Mouse (Mus musculus): ENCODE measurements around the gene Crk. TPM values are rescaled to one million over a fixed set of nuclear protein-coding genes. Genes with fewer than 3 reads are reported as not detected.
A peak's percentile ranks its signal among the peaks of the same experiment; 100 is the strongest.

Gene Crk
- total and polyA plus RNA-seq, 3 experiments = 44.1 to 98.0 (median 61.2) TPM

DNA sequence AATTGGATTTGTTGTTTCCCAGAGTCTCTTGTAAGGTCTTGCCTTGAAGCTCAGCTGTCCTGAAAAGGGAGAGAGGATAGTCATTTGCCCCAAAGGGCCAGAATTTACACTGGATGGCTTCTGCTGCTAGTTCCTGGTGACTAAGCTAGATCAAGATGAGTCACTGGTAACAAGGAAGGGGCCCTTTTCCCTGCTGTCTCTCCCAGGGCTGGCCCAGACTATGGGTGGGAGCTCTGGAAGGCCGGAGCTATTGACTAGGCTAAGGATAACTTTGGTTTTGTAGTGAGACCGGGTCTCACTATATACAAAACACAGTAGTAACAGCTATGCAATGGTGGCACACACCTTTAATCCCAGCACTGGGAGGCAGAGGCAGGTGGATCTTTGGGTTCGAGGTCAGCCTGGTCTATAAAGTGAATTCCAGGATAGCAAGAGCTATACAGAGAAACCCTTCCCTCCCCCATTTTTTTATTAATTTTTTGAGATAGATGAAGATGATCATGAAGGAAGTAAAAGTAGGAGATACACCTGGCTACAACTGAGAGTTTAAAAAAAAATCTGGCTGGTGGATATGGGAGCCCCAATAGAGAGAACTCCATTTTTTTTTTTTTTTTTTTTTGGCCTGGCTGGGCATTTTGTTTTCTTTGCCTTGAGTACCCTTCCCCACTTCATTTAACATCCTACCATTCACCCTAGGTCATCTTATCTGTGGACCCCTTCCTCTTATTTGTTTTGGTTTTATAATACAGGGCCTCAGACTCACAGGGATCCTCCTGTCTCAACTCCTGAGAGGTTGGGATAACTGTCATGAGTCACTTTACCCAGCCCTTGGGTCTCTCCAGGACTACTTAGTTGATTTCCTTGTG, 945 bp upstream of the Crk start:
- Histone ChIP-seq H3K36me3 (replicated peaks) (peaks cover 24% of the 10 kb centered on the region), H3K27me3 (ENCODE audit: insufficient read depth, low read length) (no peaks in the 10 kb centered on the region), H3K4me1 (ENCODE audit: insufficient read depth, low read depth, low read length) (peaks cover 34% of the 10 kb centered on the region), H3K4me3 (ENCODE audit: low read depth, low read length) (peak overlapping the region; percentile 98), H3K9me3 (replicated peaks) (no peaks in the 10 kb centered on the region)
- TF ChIP-seq CTCF (IDR thresholded peaks at IDR 0.05; ENCODE audit: low read depth, low read length) (no peak), GATA2 (IDR thresholded peaks at IDR 0.05; ENCODE audit: borderline replicate concordance, low read depth, low read length) (no peak), GATA1 (IDR thresholded peaks at IDR 0.05; ENCODE audit: borderline replicate concordance, low read length) (no peak), TAL1 (conservative IDR thresholded peaks at IDR 0.05; ENCODE audit: low read depth, low read length) (no peak), POLR2AphosphoS5 (IDR thresholded peaks at IDR 0.05; ENCODE audit: insufficient replicate concordance, low read depth, low read length) (no peak)
- DNase-seq (ENCODE audit: low spot score) = no peak
- ATAC-seq (ENCODE audit: extremely low read depth, insufficient number of reproducible peaks, low FRiP score, poor library complexity, severe bottlenecking) = no peak

DNA sequence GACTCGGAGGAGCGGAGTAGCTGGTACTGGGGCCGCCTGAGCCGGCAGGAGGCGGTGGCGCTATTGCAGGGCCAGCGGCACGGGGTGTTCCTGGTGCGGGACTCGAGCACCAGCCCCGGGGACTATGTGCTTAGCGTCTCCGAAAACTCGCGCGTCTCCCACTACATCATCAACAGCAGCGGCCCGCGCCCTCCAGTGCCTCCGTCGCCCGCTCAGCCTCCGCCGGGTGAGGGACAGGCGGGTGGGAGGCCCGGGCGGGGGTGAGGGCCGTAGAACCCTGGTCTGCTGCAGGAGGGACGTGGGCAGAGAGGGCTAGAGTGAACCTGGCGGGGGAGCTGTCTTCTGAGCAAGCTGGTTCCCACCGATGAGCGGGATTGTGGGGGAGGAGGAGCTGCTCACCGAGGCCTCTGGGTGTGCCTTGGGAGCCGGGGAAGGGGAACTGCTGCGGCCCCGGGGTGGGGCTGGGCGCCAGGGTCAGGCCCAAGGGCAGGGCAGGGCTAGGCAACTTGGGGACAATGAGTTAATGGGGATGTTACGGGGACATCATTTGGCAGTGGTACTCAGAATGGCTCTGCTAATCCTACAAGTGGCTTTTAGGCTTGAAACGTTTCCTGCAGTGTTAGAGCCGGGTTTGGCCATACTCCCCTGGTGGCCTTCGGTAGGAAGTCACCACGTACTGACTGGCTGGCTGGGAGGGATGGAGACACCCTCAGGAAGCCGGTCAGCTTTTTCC, 546 bp downstream of the Crk start:
- no peak for TF ChIP-seq GATA1 (IDR thresholded peaks at IDR 0.05; ENCODE audit: borderline replicate concordance, low read length)
- peak; percentile 38; the same call in 1 of the 2 replicates for TF ChIP-seq CTCF (IDR thresholded peaks at IDR 0.05; ENCODE audit: low read depth, low read length)
- peaks cover 3% of the 10 kb centered on the region for H3K9me3 ChIP-seq (replicated peaks)
- ATAC-seq (ENCODE audit: extremely low read depth, insufficient number of reproducible peaks, low FRiP score, poor library complexity, severe bottlenecking) (no peak), DNase-seq (ENCODE audit: low spot score) (peak; percentile 71)
- peak overlapping the region; percentile 98 for H3K4me3 ChIP-seq (ENCODE audit: low read depth, low read length)
- H3K4me1 ChIP-seq (ENCODE audit: insufficient read depth, low read depth, low read length) = peaks cover 42% of the 10 kb centered on the region
- H3K36me3 ChIP-seq (replicated peaks) = peaks cover 28% of the 10 kb centered on the region
- no peaks in the 10 kb centered on the region for H3K27me3 ChIP-seq (ENCODE audit: insufficient read depth, low read length)

DNA sequence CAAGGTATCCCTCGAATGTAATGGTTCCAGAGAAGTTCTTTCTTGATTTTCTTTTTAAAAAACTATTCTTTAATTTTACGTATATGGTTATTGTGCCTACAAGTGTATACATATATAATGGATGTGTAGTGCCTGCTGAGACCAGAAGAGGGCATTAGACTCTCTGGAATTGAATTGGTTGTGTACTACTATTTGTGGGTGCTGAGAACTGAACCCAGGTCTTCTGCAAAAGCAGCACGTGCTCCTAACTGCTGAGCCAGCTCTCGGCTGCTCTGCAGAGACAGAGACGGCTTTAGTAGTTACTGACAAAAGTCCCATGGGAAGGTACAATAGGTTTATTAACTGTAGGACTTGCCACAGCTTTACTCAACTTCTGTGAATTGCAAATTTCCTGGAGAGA, 5.4 kb downstream of the Crk start:
- ATAC-seq (ENCODE audit: extremely low read depth, insufficient number of reproducible peaks, low FRiP score, poor library complexity, severe bottlenecking) (no peak), DNase-seq (ENCODE audit: low spot score) (no peak)
- Histone ChIP-seq H3K36me3 (replicated peaks) (peaks cover 69% of the 10 kb centered on the region), H3K4me1 (ENCODE audit: insufficient read depth, low read depth, low read length) (peaks cover 44% of the 10 kb centered on the region), H3K9me3 (replicated peaks) (peaks cover 3% of the 10 kb centered on the region), H3K4me3 (ENCODE audit: low read depth, low read length) (no peak overlapping the region), H3K27me3 (ENCODE audit: insufficient read depth, low read length) (no peaks in the 10 kb centered on the region)
- TF ChIP-seq TAL1 (conservative IDR thresholded peaks at IDR 0.05; ENCODE audit: low read depth, low read length) = no peak
- TF ChIP-seq GATA2 (IDR thresholded peaks at IDR 0.05; ENCODE audit: borderline replicate concordance, low read depth, low read length) = no peak
- no peak for TF ChIP-seq POLR2AphosphoS5 (IDR thresholded peaks at IDR 0.05; ENCODE audit: insufficient replicate concordance, low read depth, low read length)
- TF ChIP-seq CTCF (IDR thresholded peaks at IDR 0.05; ENCODE audit: low read depth, low read length) = no peak

DNA sequence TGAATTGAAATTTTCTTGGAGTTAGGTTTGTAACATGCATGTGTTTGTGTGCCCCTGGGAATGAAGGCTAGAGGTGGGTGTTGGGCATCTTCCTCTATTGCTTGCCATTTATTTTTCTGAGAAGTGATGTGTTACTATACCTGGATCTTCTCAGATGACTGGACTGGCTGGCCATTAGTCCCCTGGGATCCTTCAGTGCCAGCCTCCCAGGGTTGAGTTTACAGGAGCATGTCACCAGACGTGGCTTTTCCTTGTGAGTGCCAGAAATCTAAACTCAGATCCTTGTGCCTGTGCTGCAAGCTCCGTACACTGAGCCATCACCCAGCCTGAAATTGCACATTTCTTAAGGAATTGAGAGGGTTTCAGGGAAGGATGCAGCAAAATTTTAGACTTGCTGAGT, 5.9 kb downstream of the Crk start:
- TF ChIP-seq TAL1 (conservative IDR thresholded peaks at IDR 0.05; ENCODE audit: low read depth, low read length) = no peak
- no peak for TF ChIP-seq POLR2AphosphoS5 (IDR thresholded peaks at IDR 0.05; ENCODE audit: insufficient replicate concordance, low read depth, low read length)
- no peak for TF ChIP-seq GATA1 (IDR thresholded peaks at IDR 0.05; ENCODE audit: borderline replicate concordance, low read length)
- TF ChIP-seq CTCF (IDR thresholded peaks at IDR 0.05; ENCODE audit: low read depth, low read length) = no peak
- TF ChIP-seq GATA2 (IDR thresholded peaks at IDR 0.05; ENCODE audit: borderline replicate concordance, low read depth, low read length) = no peak
- no peak overlapping the region for H3K4me3 ChIP-seq (ENCODE audit: low read depth, low read length)
- H3K9me3 ChIP-seq (replicated peaks) = peaks cover 3% of the 10 kb centered on the region
- H3K36me3 ChIP-seq (replicated peaks) = peaks cover 74% of the 10 kb centered on the region
- H3K4me1 ChIP-seq (ENCODE audit: insufficient read depth, low read depth, low read length) = peaks cover 46% of the 10 kb centered on the region
- H3K27me3 ChIP-seq (ENCODE audit: insufficient read depth, low read length) = no peaks in the 10 kb centered on the region
- ATAC-seq (ENCODE audit: extremely low read depth, insufficient number of reproducible peaks, low FRiP score, poor library complexity, severe bottlenecking) = no peak
- DNase-seq (ENCODE audit: low spot score) = no peak

DNA sequence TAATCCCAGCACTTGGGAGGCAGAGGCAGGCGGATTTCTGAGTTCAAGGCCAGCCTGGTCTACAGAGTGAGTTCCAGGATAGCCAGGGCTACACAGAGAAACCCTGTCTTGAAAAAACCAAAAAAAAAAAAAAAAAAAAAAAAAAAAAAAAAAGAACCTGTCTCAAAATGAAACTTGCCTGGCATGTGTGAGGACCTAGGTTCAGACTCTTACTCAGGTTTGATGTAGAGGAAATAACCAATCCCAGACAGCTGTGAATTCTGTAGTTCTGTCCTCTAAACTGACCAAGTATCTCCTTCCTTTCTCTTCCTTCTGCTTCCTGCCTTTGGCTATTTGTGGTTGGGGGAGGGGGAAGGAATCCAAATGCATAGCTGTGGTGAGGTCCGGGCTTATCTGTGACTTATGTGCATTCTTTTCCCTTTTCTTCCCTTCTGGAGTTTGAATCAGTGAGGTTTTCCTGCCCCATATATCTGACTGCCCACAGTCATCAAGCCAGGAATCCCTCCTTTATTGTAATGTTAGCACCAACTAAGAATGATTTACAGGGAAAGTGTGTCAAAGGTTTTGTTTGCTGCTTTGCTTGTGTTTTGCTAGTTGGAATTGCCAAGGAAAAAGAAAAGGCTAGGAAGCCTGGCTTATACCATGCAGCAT, 8.4 kb downstream of the Crk start:
- H3K4me1 ChIP-seq (ENCODE audit: insufficient read depth, low read depth, low read length) = peaks cover 32% of the 10 kb centered on the region
- ATAC-seq (ENCODE audit: extremely low read depth, insufficient number of reproducible peaks, low FRiP score, poor library complexity, severe bottlenecking) (no peak), DNase-seq (ENCODE audit: low spot score) (no peak)
- H3K36me3 ChIP-seq (replicated peaks) = peaks cover 90% of the 10 kb centered on the region
- no peaks in the 10 kb centered on the region for H3K27me3 ChIP-seq (ENCODE audit: insufficient read depth, low read length)
- TF ChIP-seq GATA2 (IDR thresholded peaks at IDR 0.05; ENCODE audit: borderline replicate concordance, low read depth, low read length) (no peak), TAL1 (conservative IDR thresholded peaks at IDR 0.05; ENCODE audit: low read depth, low read length) (no peak), GATA1 (IDR thresholded peaks at IDR 0.05; ENCODE audit: borderline replicate concordance, low read length) (no peak)
- H3K9me3 ChIP-seq (replicated peaks) = peaks cover 3% of the 10 kb centered on the region
- H3K4me3 ChIP-seq (ENCODE audit: low read depth, low read length) = no peak overlapping the region

DNA sequence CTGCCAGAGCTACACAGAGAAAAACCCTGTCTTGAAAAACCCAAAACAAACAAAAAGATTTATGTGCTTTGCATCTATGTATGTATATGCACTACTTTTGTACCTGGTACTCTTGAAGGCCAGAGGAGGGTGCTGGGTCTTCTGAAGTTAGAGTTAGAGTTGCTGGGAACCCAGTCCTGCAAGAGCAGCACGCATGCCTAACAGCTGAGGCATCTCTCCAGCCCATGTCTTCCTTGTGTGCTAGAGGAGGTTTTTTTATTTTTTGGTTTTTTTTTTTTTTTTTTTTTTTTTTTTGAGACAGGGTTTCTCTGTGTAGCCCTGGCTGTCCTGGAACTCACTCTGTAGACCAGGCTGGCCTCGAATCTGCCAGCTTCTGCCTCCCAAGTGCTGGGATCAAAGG, 9.1 kb downstream of the Crk start:
- ATAC-seq (ENCODE audit: extremely low read depth, insufficient number of reproducible peaks, low FRiP score, poor library complexity, severe bottlenecking) = no peak
- no peak overlapping the region for H3K4me3 ChIP-seq (ENCODE audit: low read depth, low read length)
- no peak for DNase-seq (ENCODE audit: low spot score)
- H3K4me1 ChIP-seq (ENCODE audit: insufficient read depth, low read depth, low read length) = peaks cover 29% of the 10 kb centered on the region
- H3K9me3 ChIP-seq (replicated peaks) = peaks cover 3% of the 10 kb centered on the region
- H3K27me3 ChIP-seq (ENCODE audit: insufficient read depth, low read length) = no peaks in the 10 kb centered on the region
- TF ChIP-seq GATA2 (IDR thresholded peaks at IDR 0.05; ENCODE audit: borderline replicate concordance, low read depth, low read length) (no peak), CTCF (IDR thresholded peaks at IDR 0.05; ENCODE audit: low read depth, low read length) (no peak), GATA1 (IDR thresholded peaks at IDR 0.05; ENCODE audit: borderline replicate concordance, low read length) (no peak), TAL1 (conservative IDR thresholded peaks at IDR 0.05; ENCODE audit: low read depth, low read length) (no peak), POLR2AphosphoS5 (IDR thresholded peaks at IDR 0.05; ENCODE audit: insufficient replicate concordance, low read depth, low read length) (no peak)
- peaks cover 91% of the 10 kb centered on the region for H3K36me3 ChIP-seq (replicated peaks)

All from G1E (cell line).